Mouse (Mus musculus) G1E (cell line): ENCODE data around the gene Gm28043. TPM values are rescaled to one million over a fixed set of nuclear protein-coding genes. Genes with fewer than 3 reads are reported as not detected.

ENCODE experiments used
- ATAC-seq: 2 replicates; pipeline ENCODE4 v1.8.0; 2016; ENCODE audit warnings: mild to moderate bottlenecking; ENCODE audit not compliant: insufficient number of reproducible peaks, poor library complexity, low FRiP score, severe bottlenecking; ENCODE audit errors: extremely low read depth
- DNase-seq: peaks from one replicate; pipeline ENCODE4 v3.0.0; 2012; ENCODE audit warnings: low spot score
- H3K27me3 ChIP-seq: 2 replicates; pipeline ENCODE4 v1.6.1; 2012; ENCODE audit warnings: mild to moderate bottlenecking, low read length, inconsistent platforms; ENCODE audit not compliant: insufficient read depth
- H3K36me3 ChIP-seq: replicated peaks from 2 replicates; pipeline ENCODE3; 2012; ENCODE audit warnings: mild to moderate bottlenecking, inconsistent platforms
- H3K4me1 ChIP-seq: 2 replicates; pipeline ENCODE4 v1.6.1; 2012; ENCODE audit warnings: low read depth, low read length, inconsistent platforms, mixed read lengths; ENCODE audit not compliant: insufficient read depth
- H3K4me3 ChIP-seq: 2 replicates; pipeline ENCODE4 v1.5.1; 2012; ENCODE audit warnings: low read depth, mild to moderate bottlenecking, inconsistent platforms, low read length, moderate library complexity, mixed read lengths
- H3K9me3 ChIP-seq: replicated peaks from 2 replicates; pipeline ENCODE4 v1.6.1; 2012; ENCODE audit warnings: inconsistent platforms
- CTCF ChIP-seq: IDR thresholded peaks from 2 replicates; pipeline ENCODE4 v1.5.1; 2012; ENCODE audit warnings: low read depth, low read length, inconsistent platforms, mixed read lengths
- GATA1 ChIP-seq: IDR thresholded peaks from 2 replicates; pipeline ENCODE4 v1.6.1; 2012; ENCODE audit warnings: borderline replicate concordance, low read length, inconsistent platforms, mixed read lengths
- GATA2 ChIP-seq: IDR thresholded peaks from 2 replicates; pipeline ENCODE4 v1.6.1; 2012; ENCODE audit warnings: low read depth, low read length, inconsistent platforms, borderline replicate concordance
- POLR2AphosphoS5 ChIP-seq: IDR thresholded peaks from 2 replicates; pipeline ENCODE4 v1.6.1; 2012; ENCODE audit warnings: low read depth, low read length, inconsistent platforms; ENCODE audit not compliant: insufficient replicate concordance
- TAL1 ChIP-seq: conservative IDR thresholded peaks from 2 replicates; pipeline ENCODE4 v1.6.1; 2012; ENCODE audit warnings: low read depth, low read length, inconsistent platforms, mixed read lengths
- polyA plus RNA-seq: library from polyadenylated mRNA; stranded (reverse); fragments of >175 nt; gene quantifications from 2 replicates; pipeline ENCODE4 v1.2.3, GENCODE M21; 2012
- total RNA-seq, 2 experiments: library from RNA; stranded (forward) in 1 of 2; stranded (reverse) in 1 of 2; fragments of 200-1000 nt in 1 of 2; fragments of >200 nt in 1 of 2; fragmentation: Nextera tagmentation in 1 of 2; gene quantifications; 2 replicates each; pipeline ENCODE4 v1.2.3; 2014 to 2017

The Gm28043 gene
- total and polyA plus RNA-seq, 3 experiments = 0.29 to 9.2 (median 4.8) TPM

DNA sequence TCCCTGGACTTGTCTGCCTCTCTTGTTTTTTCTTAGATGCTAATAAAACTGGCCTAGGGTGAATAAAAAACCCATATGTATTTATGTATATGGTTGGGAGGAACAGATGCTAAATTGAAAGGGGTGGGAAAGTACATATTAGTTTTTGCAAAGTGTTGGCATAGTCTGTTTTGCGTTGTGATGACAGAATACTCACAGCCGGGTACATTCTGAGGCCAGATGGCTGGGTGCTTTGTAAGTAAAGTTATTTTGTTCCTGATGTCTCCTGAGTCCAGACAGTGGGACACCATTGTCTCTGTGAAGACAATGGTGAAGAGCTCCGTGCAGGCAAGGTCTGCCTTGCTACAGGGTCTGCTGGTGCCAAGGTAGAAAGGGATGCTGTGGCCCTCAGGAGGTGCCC, 29.9 kb upstream of the Gm28043 start:
- no peak overlapping the region for H3K4me3 ChIP-seq
- H3K9me3 ChIP-seq = no peaks in the 10 kb centered on the region
- peaks cover 71% of the 10 kb centered on the region for H3K36me3 ChIP-seq
- H3K27me3 ChIP-seq = no peaks in the 10 kb centered on the region
- H3K4me1 ChIP-seq = peaks cover 29% of the 10 kb centered on the region
- ATAC-seq (no peak), DNase-seq (no peak)
- TF ChIP-seq CTCF (no peak), GATA1 (no peak), POLR2AphosphoS5 (no peak), GATA2 (no peak), TAL1 (no peak)

- TF ChIP-seq CTCF (no peak), TAL1 (no peak), GATA1 (no peak), GATA2 (no peak), POLR2AphosphoS5 (no peak)
- ATAC-seq = no peak
- Histone ChIP-seq H3K9me3 (no peaks in the 10 kb centered on the region), H3K4me3 (no peak overlapping the region), H3K36me3 (peaks cover 73% of the 10 kb centered on the region), H3K4me1 (peaks cover 29% of the 10 kb centered on the region), H3K27me3 (no peaks in the 10 kb centered on the region)
- no peak for DNase-seq
Measured at GRCm38 (mm10) chr17:29585446-29585845, 29.2 kb upstream of the Gm28043 start.

DNA sequence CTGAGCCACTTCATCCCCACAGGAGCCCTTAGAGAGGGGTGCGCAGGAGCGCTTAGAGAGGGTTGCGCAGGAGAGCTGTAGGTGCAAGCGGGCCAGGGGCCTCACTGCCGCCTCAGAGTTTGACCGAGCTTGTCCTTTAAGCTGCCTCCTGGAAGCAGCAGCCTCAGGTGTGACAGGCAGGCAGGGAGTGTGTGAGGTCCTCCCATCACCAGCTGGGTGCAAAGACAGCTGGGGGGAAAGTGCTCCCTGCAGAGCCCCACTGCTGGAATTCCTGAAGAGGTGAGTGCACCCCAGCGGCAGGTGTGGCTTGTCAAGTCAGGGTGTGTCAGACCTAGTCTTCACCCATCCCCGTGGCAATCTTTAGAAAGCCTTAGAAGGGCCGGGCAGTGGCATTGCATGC, 27.8 kb upstream of the Gm28043 start:
- no peaks in the 10 kb centered on the region for H3K9me3 ChIP-seq
- DNase-seq (no peak), ATAC-seq (no peak)
- peaks cover 72% of the 10 kb centered on the region for H3K36me3 ChIP-seq
- H3K27me3 ChIP-seq = no peaks in the 10 kb centered on the region
- TF ChIP-seq TAL1 (no peak), GATA2 (no peak), POLR2AphosphoS5 (no peak), GATA1 (no peak), CTCF (no peak)
- H3K4me1 ChIP-seq = peaks cover 25% of the 10 kb centered on the region
- no peak overlapping the region for H3K4me3 ChIP-seq

DNA sequence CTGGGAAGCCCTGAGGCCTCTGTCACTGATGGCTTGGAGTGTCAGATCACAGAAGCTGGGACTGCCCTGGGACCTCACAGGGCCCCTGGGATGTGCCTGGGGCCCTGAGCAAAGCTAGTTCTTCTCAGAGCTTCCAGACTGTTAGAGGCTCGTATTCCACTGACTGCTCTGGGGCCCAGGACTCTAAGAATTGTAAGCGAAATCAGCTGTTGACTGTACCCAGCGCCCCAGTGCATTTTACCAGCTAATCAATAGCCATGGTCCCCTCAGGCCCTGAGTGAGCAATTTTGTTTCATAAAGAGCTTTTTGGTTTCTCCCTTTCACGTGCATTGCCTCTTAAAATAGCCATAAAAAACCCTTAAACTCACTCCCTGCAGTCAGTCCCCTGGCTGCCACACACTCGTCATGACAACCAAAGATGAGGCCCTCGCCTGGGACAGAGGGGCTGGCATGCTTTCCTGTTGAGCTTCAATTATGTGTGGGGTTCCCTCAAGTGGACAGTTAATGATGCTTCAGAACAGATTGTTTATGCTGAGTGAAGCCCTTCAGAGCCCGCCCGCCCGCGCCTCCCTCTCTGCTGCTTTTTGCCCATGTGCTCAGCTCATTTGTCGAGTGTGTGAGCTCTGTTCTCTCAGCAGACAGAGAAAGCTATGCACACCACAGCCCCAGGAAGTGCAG, 25.3 kb upstream of the Gm28043 start:
- Histone ChIP-seq H3K36me3 (peaks cover 72% of the 10 kb centered on the region), H3K27me3 (no peaks in the 10 kb centered on the region), H3K4me1 (peaks cover 7% of the 10 kb centered on the region), H3K9me3 (no peaks in the 10 kb centered on the region), H3K4me3 (no peak overlapping the region)
- DNase-seq = no peak
- TF ChIP-seq CTCF = no peak
- TF ChIP-seq TAL1 = no peak
- no peak for TF ChIP-seq GATA2
- TF ChIP-seq GATA1 = no peak
- no peak for TF ChIP-seq POLR2AphosphoS5
- ATAC-seq = no peak

- Histone ChIP-seq H3K27me3 (no peaks in the 10 kb centered on the region), H3K4me3 (no peak overlapping the region), H3K36me3 (peaks cover 81% of the 10 kb centered on the region), H3K4me1 (no peaks in the 10 kb centered on the region), H3K9me3 (no peaks in the 10 kb centered on the region)
- TF ChIP-seq POLR2AphosphoS5 (no peak), GATA2 (no peak), GATA1 (no peak), CTCF (no peak), TAL1 (no peak)
- ATAC-seq (no peak), DNase-seq (no peak)
Measured at GRCm38 (mm10) chr17:29595891-29596770, 18.5 kb upstream of the Gm28043 start.

DNA sequence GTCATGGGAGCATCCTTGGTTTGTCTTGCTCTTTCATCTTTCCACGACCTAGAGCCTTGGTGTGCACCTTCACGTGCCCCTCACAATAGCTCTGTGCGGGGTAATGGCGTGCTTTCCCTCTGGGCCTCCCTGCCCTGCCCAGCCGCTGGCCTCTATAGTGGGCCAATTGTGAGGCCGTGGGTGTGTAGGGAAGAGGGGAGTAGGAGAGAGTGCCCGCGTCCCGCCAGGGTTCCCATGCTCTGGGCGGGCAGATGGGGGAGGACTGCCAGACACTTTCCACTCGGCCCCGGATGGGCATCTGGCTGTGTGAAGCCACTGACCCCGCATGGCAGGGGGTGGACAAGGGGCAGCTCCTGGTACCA, 17.9 kb upstream of the Gm28043 start:
- Histone ChIP-seq H3K4me1 (no peaks in the 10 kb centered on the region), H3K27me3 (no peaks in the 10 kb centered on the region), H3K9me3 (no peaks in the 10 kb centered on the region), H3K4me3 (no peak overlapping the region), H3K36me3 (peaks cover 83% of the 10 kb centered on the region)
- no peak for DNase-seq
- no peak for TF ChIP-seq CTCF
- TF ChIP-seq GATA1 = no peak
- TF ChIP-seq POLR2AphosphoS5 = no peak
- TF ChIP-seq GATA2 = no peak
- no peak for TF ChIP-seq TAL1
- no peak for ATAC-seq
